Comparison of ENCODE assay signal across 11 mouse cellular contexts in the genomic region with DNA sequence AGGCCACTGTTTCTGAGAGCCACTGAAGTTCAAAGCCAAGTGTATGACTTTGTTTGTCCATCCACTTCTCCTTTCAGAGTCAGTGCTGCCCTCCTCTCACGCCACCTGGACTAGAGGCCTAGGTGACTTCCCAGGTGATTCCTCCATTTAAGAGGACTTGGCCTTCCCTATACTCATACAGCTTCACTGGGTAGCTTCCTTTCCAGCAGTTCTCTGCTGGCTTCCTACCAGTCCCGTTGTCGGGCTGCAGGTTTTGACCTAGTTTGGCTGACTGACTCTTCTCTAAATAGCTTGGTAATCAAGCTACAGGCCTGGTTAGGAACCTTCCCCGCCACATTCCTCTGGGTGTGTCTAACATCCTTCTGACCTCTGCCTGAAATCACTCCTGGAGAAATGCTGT. TPM values are rescaled to one million over a fixed set of nuclear protein-coding genes. Genes with fewer than 3 reads are reported as not detected.
A peak's percentile ranks its signal among the peaks of the same experiment; 100 is the strongest.
DNase-seq lines count a peak whose midpoint lies in the region; ATAC-seq lines count a peak whose summit lies in the region.
"Had no signal": no experiment of that assay in that cellular context is flagged by ENCODE, and none has a peak within 500 bp of the region (broad histone marks: within the 10 kb centered on the region; RNA-seq: fewer than 3 reads in every experiment).

No protein-coding gene starts in this region.

- H3K4me3 ChIP-seq in kidney, embryonic 16.5 days (ENCODE audit: low read length) = no peak overlapping the region
- H3K4me3 ChIP-seq in brown adipose tissue, adult 24 weeks (ENCODE audit: insufficient read depth, low read depth, low read length) = no peak overlapping the region
- H3K4me3 ChIP-seq in heart, embryonic 14.5 days (ENCODE audit: control insufficient read depth in 1 of 2, insufficient read depth in 1 of 2, low read depth in 1 of 2, low read length in 2 of 2) = no peak overlapping the region
- H3K4me3 ChIP-seq in forebrain, embryonic 10.5 days = no peak overlapping the region
- H3K4me3 ChIP-seq in hindbrain, embryonic 13.5 days = no peak overlapping the region
- H3K4me3 ChIP-seq: layer of hippocampus, adult 2 months; liver, embryonic 13.5 days had no signal

- H3K27me3 ChIP-seq in kidney, embryonic 16.5 days (ENCODE audit: insufficient read depth, low read length) = no peaks in the 10 kb centered on the region
- no peaks in the 10 kb centered on the region for H3K27me3 ChIP-seq in heart, embryonic 14.5 days (ENCODE audit: control insufficient read depth, insufficient read depth, low read length)
- no peaks in the 10 kb centered on the region for H3K27me3 ChIP-seq in forebrain, embryonic 10.5 days (ENCODE audit: poor library complexity, severe bottlenecking)
- H3K27me3 ChIP-seq in hindbrain, embryonic 13.5 days = no peaks in the 10 kb centered on the region
- H3K27me3 ChIP-seq: liver, embryonic 13.5 days had no signal

- H3K36me3 ChIP-seq in kidney, embryonic 16.5 days (ENCODE audit: insufficient read depth, low read length) = no peaks in the 10 kb centered on the region; the same call in 1 of the 2 replicates
- no peaks in the 10 kb centered on the region for H3K36me3 ChIP-seq in heart, embryonic 14.5 days (ENCODE audit: control insufficient read depth, insufficient read depth, low read length)
- no peaks in the 10 kb centered on the region; the same call in 1 of the 2 replicates for H3K36me3 ChIP-seq in forebrain, embryonic 10.5 days (replicated peaks)
- no peaks in the 10 kb centered on the region for H3K36me3 ChIP-seq in hindbrain, embryonic 13.5 days
- H3K36me3 ChIP-seq: liver, embryonic 13.5 days had no signal

- no peak for ATAC-seq in kidney, embryonic 16.5 days (ENCODE audit: low FRiP score, low TSS enrichment)
- ATAC-seq in heart, embryonic 14.5 days (ENCODE audit: insufficient number of reproducible peaks, insufficient read depth, low FRiP score, low read depth) = 0 out of 2 replicates have a peak, but pooled peaks have one; percentile 2
- ATAC-seq in hindbrain, embryonic 13.5 days (ENCODE audit: low FRiP score) = no peak

- no peak overlapping the region for H3K4me2 ChIP-seq in kidney, embryonic 16.5 days (replicated peaks; ENCODE audit: low read depth, low read length)
- peak overlapping the region; percentile 6 for H3K4me2 ChIP-seq in heart, embryonic 14.5 days (ENCODE audit: low read length)
- H3K4me2 ChIP-seq in hindbrain, embryonic 13.5 days = no peak overlapping the region
- H3K4me2 ChIP-seq: liver, embryonic 13.5 days had no signal

- H3K9ac ChIP-seq in kidney, embryonic 16.5 days (replicated peaks; ENCODE audit: low read length) = no peak overlapping the region
- no peak overlapping the region for H3K9ac ChIP-seq in heart, embryonic 14.5 days (ENCODE audit: low read length)
- H3K9ac ChIP-seq in hindbrain, embryonic 13.5 days = no peak overlapping the region
- H3K9ac ChIP-seq: liver, embryonic 13.5 days had no signal

- H3K4me1 ChIP-seq in kidney, embryonic 16.5 days (ENCODE audit: insufficient read depth, low read length) = peaks cover 73% of the 10 kb centered on the region
- H3K4me1 ChIP-seq in brown adipose tissue, adult 24 weeks (ENCODE audit: control insufficient read depth, insufficient read depth, insufficient read length, low read length) = peaks cover 73% of the 10 kb centered on the region
- peaks cover 62 to 75% of the 10 kb centered on the region in 2 experiments for H3K4me1 ChIP-seq in heart, embryonic 14.5 days (ENCODE audit: control insufficient read depth in 2 of 2, insufficient read depth in 2 of 2, low read length in 2 of 2)
- H3K4me1 ChIP-seq in forebrain, embryonic 10.5 days = peaks cover 51% of the 10 kb centered on the region
- H3K4me1 ChIP-seq in hindbrain, embryonic 13.5 days (replicated peaks) = peaks cover 7% of the 10 kb centered on the region

- DNase-seq in kidney, adult 11 months = peak; percentile 42
- DNase-seq in retina, embryonic 14.5 days (ENCODE audit: low spot score) = peak; percentile 46
- no peak for DNase-seq in forebrain, embryonic 10.5 days (ENCODE audit: extremely low spot score, low spot score)
- DNase-seq in layer of hippocampus, postnatal 10 days (ENCODE audit: low spot score in 2 of 2) = no peak
- DNase-seq: cerebellum, postnatal 25 days; liver, embryonic 13.5 days had no signal

- H3K27ac ChIP-seq in kidney, embryonic 16.5 days (ENCODE audit: low read length) = no peak overlapping the region
- peak overlapping the region; percentile 84 for H3K27ac ChIP-seq in brown adipose tissue, adult 24 weeks (replicated peaks; ENCODE audit: low read depth, low read length)
- H3K27ac ChIP-seq in heart, embryonic 14.5 days (replicated peaks in 1 of 2; ENCODE audit: control insufficient read depth in 1 of 2, insufficient read depth in 1 of 2, low read depth in 2 of 2, low read length in 2 of 2) = peak overlapping the region; percentile 81 to 94
- H3K27ac ChIP-seq in forebrain, embryonic 10.5 days = no peak overlapping the region
- H3K27ac ChIP-seq in hindbrain, embryonic 13.5 days = no peak overlapping the region
- H3K27ac ChIP-seq: layer of hippocampus, adult 2 months; liver, embryonic 13.5 days had no signal

- no peaks in the 10 kb centered on the region for H3K9me3 ChIP-seq in kidney, embryonic 16.5 days (ENCODE audit: low read length)
- no peaks in the 10 kb centered on the region for H3K9me3 ChIP-seq in heart, embryonic 14.5 days (ENCODE audit: control insufficient read depth, low read length)
- no peaks in the 10 kb centered on the region for H3K9me3 ChIP-seq in forebrain, embryonic 10.5 days
- no peaks in the 10 kb centered on the region for H3K9me3 ChIP-seq in hindbrain, embryonic 13.5 days
- H3K9me3 ChIP-seq: liver, embryonic 13.5 days had no signal

- 61% methylated on average over 4 of the region's 4 CpGs for WGBS in kidney, embryonic 16.5 days
- WGBS in heart, embryonic 14.5 days = 16% methylated on average over 4 of the region's 4 CpGs
- WGBS in forebrain, embryonic 10.5 days = 79% methylated on average over 4 of the region's 4 CpGs
- 74% methylated on average over 4 of the region's 4 CpGs for WGBS in hindbrain, embryonic 13.5 days

RNA-seq across cellular contexts. Expression of a gene that starts 18.9 kb away (rescaled TPM):
- 382 and 440 TPM in 2 replicates for polyA plus RNA-seq in kidney, embryonic 16.5 days (2015; fragmentation: Nextera tagmentation; extraction: Ambion mirVana)
- polyA plus RNA-seq in brown adipose tissue, adult 24 weeks (2012; ENCODE audit: insufficient read depth, insufficient read length, missing spikeins) = 142 and 186 TPM in 2 replicates
- polyA plus RNA-seq in heart, embryonic 14.5 days (2014; fragmentation: Nextera tagmentation; extraction: Ambion mirVana) = 250 and 253 TPM in 2 replicates
- 123 and 129 TPM in 2 replicates for polyA plus RNA-seq in forebrain, embryonic 10.5 days (2016; fragmentation: Nextera tagmentation; extraction: Ambion mirVana)
- total RNA-seq in layer of hippocampus, postnatal 10 days (2021) = 100 to 1,000 TPM; 125 to 139 TPM
- 93.3 and 94.0 TPM in 2 replicates for polyA plus RNA-seq in hindbrain, embryonic 13.5 days (2015; fragmentation: Nextera tagmentation; extraction: Ambion mirVana)

RNA-seq across cellular contexts. Expression of a gene that starts 19.0 kb away (rescaled TPM):
- 121 and 126 TPM in 2 replicates for polyA plus RNA-seq in kidney, embryonic 16.5 days (2015; fragmentation: Nextera tagmentation; extraction: Ambion mirVana)
- polyA plus RNA-seq in brown adipose tissue, adult 24 weeks (2012; ENCODE audit: insufficient read depth, insufficient read length, missing spikeins) = 51.1 and 77.2 TPM in 2 replicates
- polyA plus RNA-seq in heart, embryonic 14.5 days (2014; fragmentation: Nextera tagmentation; extraction: Ambion mirVana) = 77.7 and 80.3 TPM in 2 replicates
- 47.1 and 49.4 TPM in 2 replicates for polyA plus RNA-seq in forebrain, embryonic 10.5 days (2016; fragmentation: Nextera tagmentation; extraction: Ambion mirVana)
- 10 to 100 TPM; 86.4 to 93.6 TPM for total RNA-seq in layer of hippocampus, postnatal 10 days (2021)
- polyA plus RNA-seq in hindbrain, embryonic 13.5 days (2015; fragmentation: Nextera tagmentation; extraction: Ambion mirVana) = 41.6 and 42.4 TPM in 2 replicates

Comparison
In these comparisons a context has a peak if more than half of its experiments do, and no peak if none do; other contexts are left out.
1. DNase-seq: peak in kidney, adult 11 months (single experiment) and retina, embryonic 14.5 days (single experiment); none in forebrain, embryonic 10.5 days (single experiment) and layer of hippocampus, postnatal 10 days (0 of 2).
2. H3K27ac ChIP-seq: peak in brown adipose tissue, adult 24 weeks (single experiment) and heart, embryonic 14.5 days (2 of 2); none in kidney, embryonic 16.5 days (single experiment), forebrain, embryonic 10.5 days (single experiment) and hindbrain, embryonic 13.5 days (single experiment).